Mouse (Mus musculus): Measurements from ENCODE around the gene Elane.
A peak's percentile ranks its signal among the peaks of the same experiment; 100 is the strongest.
"Not testable (repeated sequence)": the region's sequence is repeated elsewhere in the genome, so short reads cannot be mapped to it uniquely, and the experiment has no call there.

Elane gene

GRCm38 (mm10) chr10:79883297-79884084 lies 2.6 kb upstream of the Elane start:
- peak; percentile 89 for DNase-seq

GRCm38 (mm10) chr10:79884446-79884845 lies 1.6 kb upstream of the Elane start:
- peak; percentile 78 for DNase-seq

- not testable (repeated sequence) for DNase-seq
Measured at GRCm38 (mm10) chr10:79884938-79885337, 1.1 kb upstream of the Elane start.

GRCm38 (mm10) chr10:79886611-79887010 lies 564 bp downstream of the Elane start:
- DNase-seq, result no peak

DNA sequence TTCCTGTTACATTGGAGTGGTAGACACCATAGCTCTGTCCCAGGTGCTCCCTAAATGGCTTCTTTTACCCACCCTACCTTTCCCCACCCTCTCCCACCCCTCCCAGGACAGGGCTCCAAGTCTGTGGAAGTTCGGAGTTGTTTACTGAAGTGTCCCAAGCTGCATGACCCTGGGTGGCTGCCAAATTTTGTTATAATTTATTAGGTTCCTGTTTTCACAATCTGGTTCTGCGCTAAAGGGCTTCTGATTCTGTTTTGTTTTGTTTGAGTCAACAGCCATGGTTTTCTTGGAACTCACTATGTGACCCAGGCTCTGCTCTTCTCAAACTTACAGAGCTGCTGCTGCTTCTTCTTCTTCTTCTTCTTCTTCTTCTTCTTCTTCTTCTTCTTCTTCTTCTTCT lies 3.3 kb downstream of the Elane start:
- DNase-seq, result peak; percentile 61

DNA sequence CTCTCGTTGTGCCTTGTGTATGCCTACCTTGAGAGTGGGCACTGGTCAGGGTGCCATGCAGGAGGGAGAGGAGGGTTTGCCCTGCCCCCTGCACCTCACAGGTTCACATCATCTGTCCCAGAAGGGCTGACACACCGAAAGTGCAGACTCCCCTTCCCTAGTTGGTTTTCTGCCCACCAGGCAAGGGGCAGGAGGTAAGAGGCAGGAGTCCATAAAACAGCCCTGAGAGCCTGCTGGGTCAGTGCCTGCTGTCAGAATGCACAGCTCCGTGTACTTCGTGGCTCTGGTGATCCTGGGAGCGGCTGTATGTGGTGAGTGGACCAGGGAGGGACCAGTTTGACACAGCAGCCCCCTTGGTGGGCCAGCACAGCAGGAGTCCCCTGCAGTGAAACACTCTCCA lies 4.6 kb downstream of the Elane start, which contains the start of gene Cfd:
Gene Cfd (plus strand): TSS at position 184 of the 400 bp plus-strand sequence.
- no peak for DNase-seq

- DNase-seq, result peak; percentile 86
Measured at GRCm38 (mm10) chr10:79892451-79893118, 6.5 kb downstream of the Elane start.

GRCm38 (mm10) chr10:79896306-79896705 lies 10.3 kb downstream of the Elane start:
- DNase-seq, result peak; percentile 35

GRCm38 (mm10) chr10:79896814-79897213 lies 10.8 kb downstream of the Elane start:
- peak; percentile 53 for DNase-seq

DNA sequence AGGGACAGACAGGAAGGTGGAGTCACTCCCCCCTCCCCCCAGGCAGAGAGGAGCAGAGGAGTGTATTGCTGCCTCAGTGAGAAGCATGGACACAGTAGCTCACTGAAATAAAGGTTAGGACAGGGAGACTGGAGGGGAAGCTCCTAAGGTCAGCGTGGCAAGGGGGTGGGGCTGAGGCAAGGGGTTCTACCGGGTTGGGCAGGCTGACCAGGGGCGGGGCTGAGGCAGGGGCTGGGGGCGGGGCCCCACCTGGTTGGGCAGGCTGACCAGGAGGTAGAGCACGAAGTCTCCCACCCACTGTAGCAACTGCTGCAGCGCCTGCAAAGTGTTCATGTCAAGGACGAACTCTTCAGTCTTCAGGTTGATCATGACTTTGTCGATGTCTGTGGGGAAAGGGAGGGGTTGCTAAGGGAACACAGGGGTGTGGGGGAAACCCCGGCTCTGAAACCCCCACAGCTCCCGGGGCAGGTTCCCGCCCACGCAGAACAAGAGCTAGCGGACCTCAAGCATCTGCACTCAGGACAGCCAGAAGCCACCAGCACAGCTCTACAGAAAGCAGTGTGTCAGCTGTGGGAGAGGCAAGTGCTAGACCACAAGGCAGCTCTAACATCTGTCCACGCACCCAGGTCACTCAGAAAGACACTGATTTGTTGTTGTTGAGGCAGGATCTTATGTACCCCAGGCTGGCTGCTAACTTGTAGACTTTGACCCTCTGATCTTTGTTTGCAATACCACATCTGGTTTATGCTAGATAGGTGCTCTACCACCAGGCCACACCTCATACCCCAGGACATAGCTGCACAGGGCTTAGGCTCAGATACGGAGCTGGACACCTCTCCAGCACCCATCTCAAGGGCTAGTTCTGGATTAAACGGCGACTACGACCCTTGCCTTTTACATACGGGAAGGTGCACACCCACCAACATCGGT lies 11.5 kb downstream of the Elane start:
- DNase-seq, result no peak

GRCm38 (mm10) chr10:79900951-79901410 lies 14.9 kb downstream of the Elane start:
- no peak for DNase-seq

GRCm38 (mm10) chr10:79906712-79907111 lies 20.7 kb downstream of the Elane start:
- DNase-seq, result no peak

DNA sequence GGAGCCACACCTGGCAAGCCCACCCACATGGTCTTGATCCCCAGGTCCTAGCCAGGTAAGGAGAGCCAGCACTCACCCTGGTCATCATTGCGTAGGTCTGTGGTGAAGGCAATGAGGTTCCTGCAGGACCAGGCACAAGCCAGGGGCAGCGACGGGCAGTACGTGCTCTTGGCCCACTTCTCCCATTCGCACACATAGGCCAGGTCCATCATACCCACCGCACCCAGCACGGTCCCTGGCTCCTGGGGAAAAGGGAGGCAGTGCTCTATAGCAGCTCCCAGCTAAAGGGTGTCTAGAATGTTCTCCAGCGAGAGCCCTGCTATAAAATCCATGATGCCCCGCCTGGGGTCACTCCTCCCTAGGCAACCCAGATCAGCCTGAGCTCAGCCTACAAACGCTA lies 21.4 kb downstream of the Elane start:
- DNase-seq, result no peak

DNA sequence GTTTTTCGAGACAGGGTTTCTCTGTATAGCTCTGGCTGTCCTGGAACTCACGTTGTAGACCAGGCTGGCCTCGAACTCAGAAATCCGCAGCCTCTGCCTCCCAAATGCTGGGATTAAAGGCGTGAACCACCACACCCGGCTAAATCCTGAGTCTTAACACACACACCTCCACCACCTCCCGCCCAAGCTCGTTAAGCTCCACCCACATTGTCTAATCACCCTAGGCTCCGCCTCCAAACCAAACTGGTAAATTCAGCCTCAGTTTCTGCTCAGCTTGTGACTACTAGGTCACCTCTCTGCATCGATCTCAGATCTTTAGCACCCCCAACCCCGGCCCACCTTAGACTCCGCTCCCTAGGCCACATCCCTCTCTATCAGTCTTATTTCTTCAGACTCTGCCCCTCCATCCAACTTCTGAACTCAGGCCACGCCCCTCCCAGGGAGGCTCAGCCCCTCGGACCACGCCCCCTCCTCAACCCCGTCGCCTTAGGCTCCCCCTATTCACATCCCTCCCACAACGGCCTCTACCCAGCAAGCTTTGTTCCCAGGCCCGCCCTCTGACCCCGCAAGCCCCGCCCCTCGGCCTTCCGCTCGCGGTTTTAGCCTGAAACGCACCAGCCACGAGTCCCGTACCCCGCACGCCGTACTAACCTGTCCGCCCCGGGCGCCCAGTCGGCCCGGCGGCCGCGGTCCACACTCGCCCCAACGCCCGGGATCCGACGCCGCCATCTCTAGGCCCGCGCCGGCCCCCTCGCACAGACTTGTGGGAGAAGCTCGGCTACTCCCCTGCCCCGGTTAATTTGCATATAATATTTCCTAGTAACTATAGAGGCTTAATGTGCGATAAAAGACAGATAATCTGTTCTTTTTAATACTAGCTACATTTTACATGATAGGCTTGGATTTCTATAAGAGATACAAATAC lies 22.4 kb downstream of the Elane start, which contains the start of gene Med16:
Gene Med16 (minus strand): TSS at position 757 of the 925 bp plus-strand sequence.
- DNase-seq, result peak; percentile 97

DNA sequence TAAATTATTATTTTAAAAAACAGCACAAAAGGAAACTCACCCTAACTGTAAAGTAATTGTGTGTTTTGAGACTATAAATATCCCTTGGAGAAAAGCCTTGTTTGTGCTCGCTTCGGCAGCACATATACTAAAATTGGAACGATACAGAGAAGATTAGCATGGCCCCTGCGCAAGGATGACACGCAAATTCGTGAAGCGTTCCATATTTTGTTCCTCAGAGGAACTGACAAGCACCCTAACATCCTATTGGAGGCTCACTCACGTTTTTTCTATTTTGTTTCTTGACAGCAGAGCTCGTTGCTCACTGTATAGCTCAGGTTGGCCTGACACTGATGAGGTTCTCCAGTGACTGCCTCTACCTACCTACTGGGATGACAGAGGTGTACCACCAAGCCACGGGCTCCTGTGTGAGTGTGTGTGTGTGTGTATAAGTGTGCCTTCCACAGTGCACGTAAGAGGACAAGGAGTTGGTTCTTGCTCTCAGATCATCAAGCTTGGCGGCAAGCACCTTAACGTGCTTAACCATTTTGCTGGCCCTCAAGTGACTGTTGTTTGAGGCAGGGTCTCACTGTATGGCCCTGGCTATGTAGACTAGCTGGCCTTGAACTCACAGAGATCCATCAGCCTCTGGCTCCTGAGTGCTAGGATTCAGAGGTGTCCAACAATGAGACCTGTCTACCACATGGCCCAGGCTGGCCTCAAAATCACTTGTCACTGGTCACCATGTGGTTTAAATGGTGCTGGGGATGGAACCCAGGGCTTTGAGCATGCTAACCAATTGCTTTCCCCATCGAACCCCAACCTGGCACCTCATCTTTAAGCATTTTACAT lies 23.3 kb downstream of the Elane start:
- DNase-seq, result no peak

DNA sequence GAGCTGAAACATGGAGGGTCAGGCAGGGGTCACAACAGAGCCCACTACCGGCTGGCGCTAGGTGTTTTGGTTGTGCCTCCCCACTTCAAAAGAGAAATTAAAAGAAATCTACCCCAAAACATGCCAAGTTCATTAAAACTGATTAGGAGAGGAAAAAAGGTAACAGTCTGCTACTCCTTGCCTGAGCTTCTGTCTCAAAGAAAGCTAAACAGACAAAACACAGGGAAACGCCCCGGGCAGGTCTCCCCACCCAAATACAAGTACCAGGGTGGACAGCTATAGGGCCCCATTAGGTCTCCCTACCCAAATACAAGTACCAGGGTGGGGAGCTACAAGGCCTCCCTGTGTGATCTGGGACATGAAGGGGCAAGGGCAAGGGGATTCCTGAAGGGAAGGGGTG lies 24.5 kb downstream of the Elane start, which contains the start of gene Gm26602:
Gene Gm26602 (plus strand): TSS at position 301 of the 400 bp plus-strand sequence.
- DNase-seq, result no peak

DNA sequence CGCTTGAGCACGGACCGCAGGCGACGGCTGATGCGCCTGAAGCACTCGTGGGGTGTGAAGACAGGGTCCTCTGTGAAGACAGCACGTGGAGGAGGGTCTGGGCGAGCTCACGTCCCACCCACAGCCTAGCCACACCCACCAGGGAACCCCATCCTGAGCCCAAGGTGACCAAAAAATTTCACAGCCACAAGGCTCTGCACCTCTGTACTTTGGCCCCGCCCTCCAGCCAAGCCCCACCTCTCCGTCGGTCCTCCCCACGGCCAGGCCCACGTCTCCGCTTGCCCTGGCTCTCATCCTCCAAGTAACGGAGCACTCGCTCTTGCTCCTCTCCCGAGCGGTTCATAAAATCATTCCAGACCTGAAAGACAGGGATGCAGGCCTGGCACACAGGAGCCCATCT lies 26.4 kb downstream of the Elane start:
- DNase-seq, result no peak

DNA sequence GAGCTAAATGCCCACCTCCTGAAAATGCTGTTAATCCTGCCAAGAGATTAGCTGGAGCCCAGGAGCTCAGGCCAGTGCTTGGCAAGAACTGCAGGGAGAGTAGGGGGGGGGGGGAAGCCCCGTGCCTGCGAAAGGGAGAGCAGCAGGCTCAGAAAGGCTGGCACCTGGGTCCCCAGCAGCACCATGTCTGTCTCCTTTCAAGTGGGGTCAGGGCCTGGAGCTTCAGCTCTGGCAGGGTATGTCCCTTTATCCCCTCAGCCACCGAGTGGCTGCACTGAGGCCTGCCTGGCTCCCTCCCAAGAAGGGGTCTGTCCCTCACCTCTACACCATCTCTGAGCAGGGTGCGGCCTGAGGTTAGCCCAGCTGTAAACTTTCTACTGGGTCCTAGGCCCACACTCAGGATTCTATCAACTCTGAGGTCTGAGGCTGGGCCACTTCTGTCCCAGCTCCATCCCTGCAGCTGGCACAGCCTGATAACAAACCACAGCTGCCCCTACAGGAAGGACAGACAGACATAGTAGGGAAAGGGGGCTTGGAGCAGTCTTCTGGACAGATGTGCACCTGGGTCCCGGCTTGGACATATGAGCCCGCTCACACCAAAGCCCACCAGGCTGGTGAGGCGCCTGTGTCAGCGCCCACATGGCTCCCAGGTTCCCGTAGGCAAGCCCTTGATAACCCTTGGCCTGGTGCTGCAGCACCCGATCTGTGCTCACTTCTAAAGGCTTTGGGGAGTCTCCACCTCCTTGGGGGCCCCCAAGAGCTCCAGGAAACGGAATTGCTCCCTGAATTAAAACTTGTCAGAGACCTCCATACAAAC lies 28.3 kb downstream of the Elane start:
- DNase-seq, result no peak

- DNase-seq, result no peak
Measured at GRCm38 (mm10) chr10:79914948-79915596, 29.0 kb downstream of the Elane start.

All from lung, postnatal 14 days (tissue).